8 mouse cellular contexts compared by ENCODE assay signal in the genomic region with DNA sequence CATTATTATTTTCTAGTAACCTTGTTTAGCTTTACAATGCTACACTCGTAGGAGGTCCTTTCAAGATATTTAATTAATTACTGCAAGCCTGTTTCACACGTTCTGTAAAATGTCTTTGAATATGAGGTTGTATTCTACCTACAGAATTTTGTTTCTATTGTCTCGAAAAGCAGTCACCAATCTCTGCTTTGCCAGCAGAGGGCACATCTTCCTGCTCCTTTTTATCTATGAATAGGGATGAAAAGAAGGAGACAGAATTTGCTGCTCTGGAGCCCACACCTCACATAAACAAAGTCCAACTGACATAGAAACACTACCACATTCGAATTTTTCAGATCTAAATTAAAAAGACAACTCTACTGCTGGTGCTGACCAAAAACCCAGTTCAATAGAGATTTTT.
DNase-seq lines count a peak whose midpoint lies in the region; ATAC-seq lines count a peak whose summit lies in the region.

No protein-coding gene starts in this region.

- intact Hi-C loops in heart, postnatal 10 days (cut with DNase I) = loop anchor here (2.0 to 5.0 kb wide), 2 partner anchors 119 to 238 kb away; a partner anchor contains a TSS
- intact Hi-C loops in gastrocnemius, postnatal 14 days (cut with DNase I; ENCODE audit: low total_unique reads) = no loop called here

- DNase-seq in heart, postnatal 10 days = peak; percentile 4 to 9
- no peak for DNase-seq in heart, adult 8-10 months (ENCODE audit: low spot score)
- peak; percentile 12 for DNase-seq in urinary bladder, postnatal 25 days (ENCODE audit: low spot score)
- no peak for DNase-seq in urinary bladder, postnatal 10 days (ENCODE audit: low spot score)
- peak; percentile 39 to 61 for DNase-seq in kidney, postnatal 36 days
- peak; percentile 46 to 53 for DNase-seq in right cerebral cortex, adult 2 months (ENCODE audit: low spot score in 2 of 2)
- DNase-seq in gastrocnemius, postnatal 14 days = no peak

- no peak for ATAC-seq in monocyte, adult 5-6 weeks (replicated peaks; ENCODE audit: insufficient number of reproducible peaks, low FRiP score, low TSS enrichment, poor library complexity, severe bottlenecking)

Comparison
In these comparisons a context has a peak if more than half of its experiments do, and no peak if none do; other contexts are left out.
1. DNase-seq: peak in heart, postnatal 10 days (2 of 2), urinary bladder, postnatal 25 days (single experiment), kidney, postnatal 36 days (2 of 2) and right cerebral cortex, adult 2 months (2 of 2); none in heart, adult 8-10 months (single experiment), urinary bladder, postnatal 10 days (single experiment) and gastrocnemius, postnatal 14 days (single experiment).